Mouse (Mus musculus) CD4-positive helper T cell, adult 2 months (primary cell): ENCODE data around the gene Arsa.

Experiments
- DNase-seq: peaks from one replicate; pipeline ENCODE4 v3.0.0-alpha.2; 2012; ENCODE audit warnings: low read depth, missing footprints, low spot score

The Arsa gene

GRCm38 (mm10) chr15:89494970-89495369, 17.7 kb upstream of the Arsa start:
- no peak for DNase-seq

GRCm38 (mm10) chr15:89488611-89489117, 11.4 kb upstream of the Arsa start:
- DNase-seq, result no peak

GRCm38 (mm10) chr15:89488182-89488581, 11.0 kb upstream of the Arsa start:
- no peak for DNase-seq

GRCm38 (mm10) chr15:89480584-89480983, 3.4 kb upstream of the Arsa start:
- DNase-seq, result no peak

- no peak for DNase-seq
These were observed 1.4 kb upstream of the Arsa start for GRCm38 (mm10) chr15:89478622-89479021.

- DNase-seq, result no peak
These were observed 581 bp upstream of the Arsa start for GRCm38 (mm10) chr15:89477806-89478205.

GRCm38 (mm10) chr15:89476475-89476815, 780 bp downstream of the Arsa start:
- peak; percentile 67 for DNase-seq

- DNase-seq, result peak; percentile 93
These were observed 1.4 kb downstream of the Arsa start for GRCm38 (mm10) chr15:89475611-89476474.

GRCm38 (mm10) chr15:89475293-89475600, 2.0 kb downstream of the Arsa start:
- DNase-seq, result no peak

- DNase-seq, result no peak
These were observed 2.5 kb downstream of the Arsa start for GRCm38 (mm10) chr15:89474596-89475292.

- DNase-seq, result no peak
These were observed 3.3 kb downstream of the Arsa start for GRCm38 (mm10) chr15:89473921-89474320.

- no peak for DNase-seq
These were observed 3.9 kb downstream of the Arsa start for GRCm38 (mm10) chr15:89473370-89473769.

GRCm38 (mm10) chr15:89471476-89471875, 5.7 kb downstream of the Arsa start:
- DNase-seq, result no peak

- peak; percentile 19 for DNase-seq
These were observed 8.6 kb downstream of the Arsa start for GRCm38 (mm10) chr15:89468577-89468976.

- no peak for DNase-seq
These were observed 12.2 kb downstream of the Arsa start for GRCm38 (mm10) chr15:89465052-89465451.

GRCm38 (mm10) chr15:89463334-89464235, 13.6 kb downstream of the Arsa start:
- peak; percentile 26 for DNase-seq

GRCm38 (mm10) chr15:89462176-89462575, 15.0 kb downstream of the Arsa start:
- DNase-seq, result no peak

GRCm38 (mm10) chr15:89461321-89461720, 15.9 kb downstream of the Arsa start:
- no peak for DNase-seq

GRCm38 (mm10) chr15:89460298-89460697, 16.9 kb downstream of the Arsa start:
- DNase-seq, result no peak

GRCm38 (mm10) chr15:89459821-89460220, 17.4 kb downstream of the Arsa start:
- DNase-seq, result no peak

- DNase-seq, result no peak
These were observed 18.3 kb downstream of the Arsa start for GRCm38 (mm10) chr15:89458942-89459341.

GRCm38 (mm10) chr15:89455642-89456041, 21.6 kb downstream of the Arsa start:
- no peak for DNase-seq
